Mouse (Mus musculus): ENCODE measurements around the gene Ppp1r12b.

Gene Ppp1r12b

GRCm38 (mm10) chr1:134955637-134956176 lies at the start of gene Ppp1r12b:
Gene Ppp1r12b, minus strand, starts transcription at chr1:134955942.
- DNase-seq (ENCODE audit: low read depth, low spot score) = peak; percentile 94

DNA sequence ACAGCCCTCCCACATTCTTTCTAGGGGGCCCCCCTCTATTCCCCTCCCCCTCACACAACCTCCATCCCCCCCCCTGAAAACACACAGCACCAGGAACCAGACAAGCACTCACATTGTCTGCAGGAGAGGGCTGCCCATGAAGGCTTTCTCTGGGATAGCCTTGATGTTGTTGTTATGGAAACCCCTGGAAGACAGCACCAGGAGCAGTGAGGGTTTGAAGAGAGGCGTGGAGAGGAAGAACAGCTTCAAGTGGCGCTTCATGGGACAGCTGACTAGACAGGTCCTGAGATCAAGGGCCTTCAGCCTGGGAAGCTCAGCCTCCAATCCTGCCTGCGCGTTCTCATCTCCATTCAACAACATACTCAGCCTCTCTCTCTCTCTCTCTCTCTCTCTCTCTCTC lies 47.6 kb upstream of the Ppp1r12b start:
- no peak for DNase-seq (ENCODE audit: low read depth, low spot score)

DNA sequence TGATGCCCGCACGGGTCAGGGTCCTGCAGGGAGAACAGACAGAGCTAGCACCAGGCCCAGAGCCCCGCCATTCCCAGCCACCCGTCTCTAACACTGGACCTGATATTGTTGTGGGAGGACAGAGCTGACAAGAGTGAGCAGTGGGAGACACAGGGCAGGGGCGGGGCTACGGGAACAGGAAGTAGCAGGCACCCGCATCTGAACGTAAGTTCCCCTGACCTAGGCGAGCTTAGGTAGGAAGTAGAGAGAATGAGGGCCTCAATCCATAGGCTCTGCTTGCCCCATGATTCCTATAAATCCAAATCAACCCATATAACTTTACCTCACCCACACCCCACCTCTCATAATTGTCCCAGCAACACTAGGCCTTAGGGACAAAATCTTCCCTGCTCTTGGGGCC lies 44.8 kb upstream of the Ppp1r12b start:
- no peak for DNase-seq (ENCODE audit: low read depth, low spot score)

DNA sequence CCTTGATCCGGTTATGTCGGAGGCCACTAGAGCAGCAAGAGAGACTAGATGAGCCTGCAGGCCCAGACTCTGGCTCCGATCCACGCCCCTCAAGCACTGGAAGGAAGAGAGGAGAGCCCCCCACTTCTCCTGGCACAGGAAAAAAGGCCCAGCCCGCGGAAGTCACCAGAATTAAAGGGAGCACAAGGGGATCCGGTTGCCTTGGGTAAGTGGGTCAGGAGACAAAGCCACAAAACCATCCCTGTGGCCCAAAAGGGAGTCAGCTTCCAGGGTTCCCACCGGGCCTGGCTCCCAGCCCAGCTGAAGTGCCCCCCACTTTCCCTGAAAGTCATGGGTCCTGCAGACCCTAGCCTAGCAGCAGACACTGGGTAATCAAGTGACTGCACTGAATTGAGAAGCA lies 42.5 kb upstream of the Ppp1r12b start:
- DNase-seq (ENCODE audit: low read depth, low spot score) = no peak

DNA sequence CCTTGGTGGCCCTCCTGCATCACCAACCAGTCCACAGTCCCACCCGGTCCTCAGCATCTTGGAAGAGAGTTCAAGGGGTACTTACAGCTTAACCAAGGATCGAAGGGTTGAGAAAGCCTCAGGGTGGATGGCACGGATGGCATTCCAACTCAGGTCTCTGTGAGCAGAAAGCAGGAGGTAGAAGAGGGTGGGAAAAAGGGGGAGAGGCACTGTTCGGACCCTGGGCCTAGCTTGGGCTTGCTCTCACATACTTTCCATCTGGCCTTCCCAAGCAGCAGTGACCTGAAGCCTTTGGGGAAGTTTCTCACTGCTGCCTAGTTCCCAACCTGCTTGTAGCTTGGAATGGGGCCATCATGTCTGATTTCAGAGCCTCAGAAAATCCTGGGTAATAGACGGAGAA lies 41.8 kb upstream of the Ppp1r12b start:
- DNase-seq (ENCODE audit: low read depth, low spot score) = no peak

- DNase-seq (ENCODE audit: low read depth, low spot score) = no peak
Observed at GRCm38 (mm10) chr1:134996471-134996870, 40.7 kb upstream of the Ppp1r12b start.

GRCm38 (mm10) chr1:134995954-134996353 lies 40.2 kb upstream of the Ppp1r12b start:
- DNase-seq (ENCODE audit: low read depth, low spot score) = no peak

- no peak for DNase-seq (ENCODE audit: low read depth, low spot score)
Observed at GRCm38 (mm10) chr1:134995437-134995836, 39.7 kb upstream of the Ppp1r12b start.

- DNase-seq (ENCODE audit: low read depth, low spot score) = no peak
Observed at GRCm38 (mm10) chr1:134994739-134995138, 39.0 kb upstream of the Ppp1r12b start.

- peak; percentile 21 for DNase-seq (ENCODE audit: low read depth, low spot score)
Observed at GRCm38 (mm10) chr1:134992046-134992645, 36.4 kb upstream of the Ppp1r12b start.

DNA sequence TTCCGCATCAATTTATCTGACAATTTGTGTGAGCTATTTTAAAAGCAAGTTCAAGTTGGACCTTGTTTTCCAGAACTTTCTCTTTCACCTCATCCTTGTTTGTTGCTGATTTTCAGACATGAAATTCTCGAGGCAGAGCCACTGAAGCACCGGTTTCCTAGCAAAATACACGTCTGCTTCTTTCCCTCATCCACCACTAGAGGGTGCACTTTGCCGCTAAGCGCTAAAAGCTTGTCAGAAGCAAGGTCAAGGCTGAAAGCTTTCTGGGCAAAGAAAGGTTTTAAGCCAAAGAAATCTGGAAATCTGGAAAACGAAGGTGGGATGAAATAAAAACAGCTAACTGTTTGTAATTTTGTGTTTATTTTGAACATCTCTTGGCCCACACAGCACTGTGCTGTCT lies 33.6 kb upstream of the Ppp1r12b start:
- DNase-seq (ENCODE audit: low read depth, low spot score) = peak; percentile 92

GRCm38 (mm10) chr1:134987962-134988341 lies 32.2 kb upstream of the Ppp1r12b start:
- DNase-seq (ENCODE audit: low read depth, low spot score) = no peak

- DNase-seq (ENCODE audit: low read depth, low spot score) = peak; percentile 63
Observed at GRCm38 (mm10) chr1:134987173-134987961, 31.6 kb upstream of the Ppp1r12b start.

DNA sequence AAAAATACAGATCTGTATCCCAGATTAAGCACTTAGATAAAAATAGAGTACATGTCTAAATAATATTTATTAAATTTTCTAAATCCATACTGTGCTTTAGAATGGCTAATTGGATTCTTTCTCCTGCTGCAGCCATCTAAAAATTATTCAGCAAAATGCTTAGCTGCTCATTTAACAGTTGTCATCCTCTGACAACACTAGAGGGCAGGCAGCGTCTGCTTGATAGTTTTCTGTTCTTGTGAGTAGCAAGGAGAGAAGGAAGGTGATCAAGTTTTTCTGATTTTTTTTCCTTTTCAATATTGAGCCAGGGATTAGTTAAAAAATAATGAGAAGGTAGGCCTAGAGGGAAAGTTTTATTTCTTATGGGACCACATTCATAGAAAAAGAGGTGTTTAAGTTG lies 17.2 kb upstream of the Ppp1r12b start:
- DNase-seq (ENCODE audit: low read depth, low spot score) = no peak

- DNase-seq (ENCODE audit: low read depth, low spot score) = no peak
Observed at GRCm38 (mm10) chr1:134965430-134965829, 9.7 kb upstream of the Ppp1r12b start.

DNA sequence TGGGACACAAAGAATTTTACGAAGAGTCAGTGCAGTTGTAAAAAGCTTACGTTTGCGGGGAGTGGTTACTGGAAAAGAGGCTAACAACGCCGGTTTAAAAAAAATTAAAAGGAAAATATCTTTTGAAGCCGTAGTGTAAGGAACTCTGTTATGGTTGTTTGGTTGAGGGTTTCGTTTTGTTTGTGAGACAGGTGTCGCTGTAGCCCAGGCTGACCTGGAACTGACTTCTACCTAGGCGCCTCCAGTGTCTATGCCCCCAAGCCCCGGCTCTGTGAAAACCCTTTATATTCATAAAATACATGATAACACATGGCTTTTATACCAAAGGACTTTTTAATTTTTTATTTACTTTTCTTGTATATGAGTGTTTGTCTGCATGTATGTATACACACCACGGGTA lies 7.1 kb upstream of the Ppp1r12b start:
- DNase-seq (ENCODE audit: low read depth, low spot score) = no peak

- peak; percentile 95 for DNase-seq (ENCODE audit: low read depth, low spot score)
Observed at GRCm38 (mm10) chr1:134962053-134962803, 6.5 kb upstream of the Ppp1r12b start, which contains the start of gene Ube2t. Gene Ube2t, plus strand, starts transcription at chr1:134962565.

DNA sequence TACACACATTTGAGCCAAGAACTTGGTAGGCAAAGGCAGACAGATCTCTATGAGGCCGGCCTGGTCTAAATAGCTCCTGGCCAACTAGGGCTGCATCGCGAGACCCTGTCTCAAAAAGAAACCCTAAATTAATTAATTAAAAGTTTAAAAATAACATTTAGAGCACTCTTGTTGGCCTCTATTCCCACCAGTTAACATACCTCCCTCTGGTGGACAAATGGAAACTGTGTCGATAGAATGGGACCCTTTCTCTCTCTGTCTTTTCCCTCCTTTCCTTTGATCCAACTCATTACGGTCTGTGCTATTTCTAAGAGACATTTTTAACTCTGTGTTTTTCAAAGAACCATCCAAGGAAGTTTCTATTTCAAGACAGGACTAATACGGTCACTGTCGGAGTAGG lies 4.9 kb upstream of the Ppp1r12b start:
- DNase-seq (ENCODE audit: low read depth, low spot score) = no peak

GRCm38 (mm10) chr1:134955050-134955636 lies 599 bp downstream of the Ppp1r12b start:
- DNase-seq (ENCODE audit: low read depth, low spot score) = no peak

DNA sequence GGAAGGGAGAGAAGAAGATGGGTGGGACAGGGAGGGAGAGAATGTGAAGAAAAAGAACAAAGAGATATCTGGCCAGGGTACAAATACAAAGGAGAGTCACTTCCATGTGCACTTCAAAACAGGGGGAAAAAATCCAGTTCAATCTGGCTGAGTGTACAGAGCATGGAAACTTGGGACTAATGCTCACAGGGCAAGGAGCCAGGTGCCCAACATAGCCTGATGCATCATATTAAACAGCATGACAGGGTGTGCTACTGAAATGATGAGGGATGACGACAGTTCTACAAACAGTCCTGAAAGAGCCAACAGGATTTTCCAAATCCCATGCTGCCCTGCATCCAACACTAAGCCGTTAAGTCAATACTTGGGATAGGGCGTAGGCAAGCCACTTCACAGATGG lies 5.8 kb downstream of the Ppp1r12b start:
- no peak for DNase-seq (ENCODE audit: low read depth, low spot score)

- DNase-seq (ENCODE audit: low read depth, low spot score) = no peak
Observed at GRCm38 (mm10) chr1:134947590-134947989, 8.2 kb downstream of the Ppp1r12b start.

- DNase-seq (ENCODE audit: low read depth, low spot score) = no peak
Observed at GRCm38 (mm10) chr1:134942898-134943297, 12.8 kb downstream of the Ppp1r12b start.

Data from forelimb bud, embryonic 11.5 days (tissue).